Mouse (Mus musculus): Measurements from ENCODE around the gene Invs. TPM values are rescaled to one million over a fixed set of nuclear protein-coding genes. Genes with fewer than 3 reads are reported as not detected.

The Invs gene
- polyA plus RNA-seq, 2 experiments = 1.0 to 1.1 TPM

DNA sequence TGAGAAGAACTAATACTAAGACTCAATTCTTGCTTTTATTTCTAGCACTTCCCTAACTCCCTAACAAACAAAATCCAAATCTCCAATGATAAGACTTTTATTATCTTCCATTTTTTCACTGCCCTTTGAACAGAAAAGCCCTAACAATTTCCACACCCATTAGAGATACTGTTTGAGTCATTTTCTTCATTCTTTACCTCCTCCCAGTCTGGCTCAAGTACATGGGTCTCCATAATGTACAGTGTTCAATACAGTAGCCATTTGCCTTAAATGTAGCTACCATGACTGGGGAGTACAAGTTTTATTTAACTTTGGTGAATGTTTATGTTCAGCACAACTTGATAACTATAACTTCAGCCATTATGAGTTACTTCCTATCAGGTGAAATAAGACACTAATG is 9.0 kb upstream of the Invs start:
- DNase-seq (ENCODE audit: low read depth in 3 of 3, low spot score in 3 of 3) = no peak
- Histone ChIP-seq H3K27ac (no peak overlapping the region), H3K4me3 (ENCODE audit: insufficient read depth in 1 of 2, low read depth in 2 of 2, low read length in 2 of 2) (no peak overlapping the region), H3K36me3 (replicated peaks; ENCODE audit: control insufficient read depth, insufficient read depth, low read depth) (no peaks in the 10 kb centered on the region), H3K27me3 (ENCODE audit: control insufficient read depth, insufficient read depth, low read length) (no peaks in the 10 kb centered on the region), H3K9ac (replicated peaks) (no peak overlapping the region), H3K4me2 (ENCODE audit: low read depth) (no peak overlapping the region), H3K4me1 (replicated peaks; ENCODE audit: control insufficient read depth in 2 of 2, insufficient read depth in 2 of 2, low read length in 1 of 2) (no peaks in the 10 kb centered on the region), H3K9me3 (ENCODE audit: control insufficient read depth, low read length) (no peaks in the 10 kb centered on the region)
- TF ChIP-seq EP300 (IDR thresholded peaks at IDR 0.05; ENCODE audit: low read depth) (no peak), CTCF (IDR thresholded peaks at IDR 0.05; ENCODE audit: low read depth) (no peak)
- no peak for ATAC-seq (ENCODE audit: insufficient read depth)

DNA sequence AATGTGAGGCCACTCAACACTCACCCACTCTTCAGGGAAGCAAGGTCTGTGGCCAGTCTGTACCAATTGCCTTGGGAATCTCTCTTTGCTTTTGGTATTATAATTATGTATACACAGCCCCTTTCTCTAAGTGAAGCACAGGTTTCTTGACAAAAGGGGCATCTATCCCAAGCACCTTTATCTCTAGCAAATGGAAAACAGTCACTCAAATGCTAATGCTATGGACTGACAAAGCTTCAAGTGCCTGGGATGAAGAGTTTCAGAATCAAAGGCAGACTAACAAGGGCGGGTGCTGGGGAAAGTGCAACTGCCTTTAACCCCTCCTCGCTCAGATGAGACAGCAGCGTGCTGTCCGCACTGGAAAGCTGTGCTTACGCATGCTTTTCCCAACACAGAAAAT is 7.7 kb upstream of the Invs start:
- WGBS (ENCODE audit: insufficient replicate concordance) = 75% methylated on average over 5 of the region's 5 CpGs
- H3K4me3 ChIP-seq (ENCODE audit: insufficient read depth in 1 of 2, low read depth in 2 of 2, low read length in 2 of 2) = no peak overlapping the region
- no peak for ATAC-seq (ENCODE audit: insufficient read depth)

DNA sequence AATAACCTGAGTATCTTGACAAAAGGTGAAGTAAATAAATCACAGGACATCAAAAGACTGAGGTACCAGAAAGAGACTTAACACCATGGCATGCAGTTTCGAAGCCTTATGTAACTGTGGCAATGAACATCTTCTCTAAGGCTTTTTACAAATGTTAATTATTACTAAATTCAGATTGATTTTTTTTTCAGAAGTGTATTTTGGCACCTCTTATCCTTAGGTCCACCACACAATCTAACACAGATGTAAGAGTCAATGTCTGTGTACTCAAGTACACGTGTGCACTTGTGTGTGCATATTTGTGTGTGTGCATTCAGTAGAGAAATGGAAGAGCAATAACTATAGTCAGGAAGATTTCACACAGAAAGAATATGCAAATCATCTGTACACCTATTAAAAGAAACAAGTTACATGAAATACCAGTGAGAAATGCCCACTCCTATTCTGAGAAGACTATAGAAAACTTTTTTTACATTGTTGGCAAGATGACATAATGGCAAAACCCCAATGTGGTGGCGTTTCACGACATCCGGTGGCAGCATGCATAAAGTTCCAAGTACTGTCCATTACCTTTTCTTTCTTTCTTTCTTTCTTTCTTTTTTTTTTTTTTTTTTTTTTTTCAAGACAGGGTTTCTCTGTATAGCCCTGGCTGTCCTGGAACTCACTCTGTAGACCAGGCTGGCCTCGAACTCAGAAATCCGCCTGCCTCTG is 6.3 kb upstream of the Invs start:
- Histone ChIP-seq H3K27ac (no peak overlapping the region), H3K9ac (replicated peaks) (no peak overlapping the region), H3K36me3 (replicated peaks; ENCODE audit: control insufficient read depth, insufficient read depth, low read depth) (no peaks in the 10 kb centered on the region), H3K4me1 (replicated peaks; ENCODE audit: control insufficient read depth in 2 of 2, insufficient read depth in 2 of 2, low read length in 1 of 2) (0 out of 4 replicates have a peak, but pooled peaks cover 0 to under 1% of the 10 kb centered on the region in 2 experiments), H3K4me2 (ENCODE audit: low read depth) (no peak overlapping the region), H3K27me3 (ENCODE audit: control insufficient read depth, insufficient read depth, low read length) (no peaks in the 10 kb centered on the region), H3K4me3 (ENCODE audit: insufficient read depth in 1 of 2, low read depth in 2 of 2, low read length in 2 of 2) (no peak overlapping the region), H3K9me3 (ENCODE audit: control insufficient read depth, low read length) (no peaks in the 10 kb centered on the region)
- DNase-seq (ENCODE audit: low read depth in 3 of 3, low spot score in 3 of 3) (no peak), ATAC-seq (ENCODE audit: insufficient read depth) (no peak)
- 84% methylated on average over 7 of the region's 7 CpGs for WGBS (ENCODE audit: insufficient replicate concordance)
- TF ChIP-seq EP300 (IDR thresholded peaks at IDR 0.05; ENCODE audit: low read depth) = no peak
- no peak for TF ChIP-seq CTCF (IDR thresholded peaks at IDR 0.05; ENCODE audit: low read depth)

More for the DNA sequence above, 7.7 kb upstream of the Invs start:
- no peak for DNase-seq (ENCODE audit: low read depth in 3 of 3, low spot score in 3 of 3)
- no peaks in the 10 kb centered on the region for H3K4me1 ChIP-seq (replicated peaks; ENCODE audit: control insufficient read depth in 2 of 2, insufficient read depth in 2 of 2, low read length in 1 of 2)
- no peaks in the 10 kb centered on the region for H3K36me3 ChIP-seq (replicated peaks; ENCODE audit: control insufficient read depth, insufficient read depth, low read depth)
- no peak overlapping the region for H3K9ac ChIP-seq (replicated peaks)
- no peak overlapping the region for H3K4me2 ChIP-seq (ENCODE audit: low read depth)
- no peaks in the 10 kb centered on the region for H3K9me3 ChIP-seq (ENCODE audit: control insufficient read depth, low read length)
- no peaks in the 10 kb centered on the region for H3K27me3 ChIP-seq (ENCODE audit: control insufficient read depth, insufficient read depth, low read length)
- TF ChIP-seq CTCF (IDR thresholded peaks at IDR 0.05; ENCODE audit: low read depth) (no peak), EP300 (IDR thresholded peaks at IDR 0.05; ENCODE audit: low read depth) (no peak)
- no peak overlapping the region for H3K27ac ChIP-seq

DNA sequence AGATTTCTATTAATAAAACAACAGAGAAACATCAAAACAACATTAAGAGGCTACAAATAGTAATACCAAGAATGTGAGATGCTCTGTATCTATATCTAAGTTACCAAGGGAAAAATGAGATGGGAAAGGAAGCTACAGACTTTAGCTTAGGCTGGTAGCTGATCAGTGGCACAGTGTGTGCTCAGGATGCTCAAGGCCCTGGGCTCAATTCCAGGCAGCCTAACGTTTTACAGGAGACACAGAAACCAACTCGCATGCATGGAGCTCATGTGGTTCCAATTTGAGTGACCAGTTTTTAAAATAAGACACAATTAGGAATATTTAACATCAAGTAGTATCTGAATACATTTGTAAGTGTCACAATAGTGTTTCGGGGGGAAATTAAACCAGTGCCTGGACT is 3.8 kb upstream of the Invs start:
- H3K9me3 ChIP-seq (ENCODE audit: control insufficient read depth, low read length) = no peaks in the 10 kb centered on the region
- H3K27ac ChIP-seq = no peak overlapping the region
- H3K36me3 ChIP-seq (replicated peaks; ENCODE audit: control insufficient read depth, insufficient read depth, low read depth) = no peaks in the 10 kb centered on the region
- 69% methylated on average over 3 of the region's 3 CpGs for WGBS (ENCODE audit: insufficient replicate concordance)
- H3K4me2 ChIP-seq (ENCODE audit: low read depth) = no peak overlapping the region
- H3K9ac ChIP-seq (replicated peaks) = no peak overlapping the region
- no peaks in the 10 kb centered on the region for H3K27me3 ChIP-seq (ENCODE audit: control insufficient read depth, insufficient read depth, low read length)
- DNase-seq (ENCODE audit: low read depth in 3 of 3, low spot score in 3 of 3) = no peak
- H3K4me3 ChIP-seq (ENCODE audit: insufficient read depth in 1 of 2, low read depth in 2 of 2, low read length in 2 of 2) = no peak overlapping the region
- ATAC-seq (ENCODE audit: insufficient read depth) = no peak
- TF ChIP-seq CTCF (IDR thresholded peaks at IDR 0.05; ENCODE audit: low read depth) (no peak), EP300 (IDR thresholded peaks at IDR 0.05; ENCODE audit: low read depth) (no peak)
- H3K4me1 ChIP-seq (replicated peaks; ENCODE audit: control insufficient read depth in 2 of 2, insufficient read depth in 2 of 2, low read length in 1 of 2) = peaks cover 3 to 7% of the 10 kb centered on the region in 2 experiments; a peak in 3 of 4 replicates

DNA sequence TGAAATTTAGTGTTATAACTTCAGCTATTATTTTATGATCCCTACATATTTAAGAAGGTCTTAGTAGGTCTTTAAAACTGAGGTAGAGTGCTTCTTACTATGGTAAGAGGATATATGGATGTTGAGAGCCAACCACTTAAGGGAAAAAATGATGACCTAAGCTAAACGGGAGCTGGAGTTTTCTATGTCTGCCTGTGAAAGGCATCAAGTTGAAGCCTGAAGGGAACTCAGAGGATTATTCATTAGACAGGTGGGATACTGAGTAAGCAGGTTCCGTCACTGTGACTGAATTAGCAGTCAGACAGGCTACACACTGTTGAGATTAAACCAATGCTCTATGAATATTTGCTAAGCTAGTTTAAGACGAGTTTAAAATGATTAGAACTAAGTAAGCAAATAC is 2.5 kb upstream of the Invs start:
- Histone ChIP-seq H3K4me1 (replicated peaks; ENCODE audit: control insufficient read depth in 2 of 2, insufficient read depth in 2 of 2, low read length in 1 of 2) (peaks cover 3 to 7% of the 10 kb centered on the region in 2 experiments; a peak in 3 of 4 replicates), H3K4me2 (ENCODE audit: low read depth) (no peak overlapping the region), H3K27ac (no peak overlapping the region), H3K27me3 (ENCODE audit: control insufficient read depth, insufficient read depth, low read length) (no peaks in the 10 kb centered on the region), H3K36me3 (replicated peaks; ENCODE audit: control insufficient read depth, insufficient read depth, low read depth) (no peaks in the 10 kb centered on the region), H3K4me3 (ENCODE audit: insufficient read depth in 1 of 2, low read depth in 2 of 2, low read length in 2 of 2) (no peak overlapping the region), H3K9ac (replicated peaks) (no peak overlapping the region), H3K9me3 (ENCODE audit: control insufficient read depth, low read length) (no peaks in the 10 kb centered on the region)
- 76% methylated on average over 3 of the region's 3 CpGs for WGBS (ENCODE audit: insufficient replicate concordance)
- TF ChIP-seq CTCF (IDR thresholded peaks at IDR 0.05; ENCODE audit: low read depth) (no peak), EP300 (IDR thresholded peaks at IDR 0.05; ENCODE audit: low read depth) (no peak)
- DNase-seq (ENCODE audit: low read depth in 3 of 3, low spot score in 3 of 3) (no peak), ATAC-seq (ENCODE audit: insufficient read depth) (no peak)
